Mouse (Mus musculus): Measurements from ENCODE around the gene Crat.

- TF ChIP-seq CTCF (IDR thresholded peaks at IDR 0.05; ENCODE audit: extremely low read depth, insufficient read depth, low read length): no peak
- no peak for TF ChIP-seq POLR2A (IDR thresholded peaks at IDR 0.05; ENCODE audit: extremely low read depth, insufficient read depth, low read length)
These were observed 34.8 kb downstream of the Crat start for GRCm38 (mm10) chr2:30380564-30381376.
